Mouse (Mus musculus): ENCODE data around the gene Dusp9. TPM values are rescaled to one million over a fixed set of nuclear protein-coding genes. Genes with fewer than 3 reads are reported as not detected.

Dusp9 gene
- total RNA-seq, 2 experiments from 2014 or later: not detected

GRCm38 (mm10) chrX:73645121-73645520 lies 5.9 kb downstream of the Dusp9 start:
- no peak for DNase-seq
- H3K27ac ChIP-seq: no peak overlapping the region
- TF ChIP-seq CTCF (IDR thresholded peaks at IDR 0.05): no peak
- intact Hi-C loops (cut with DNase I): no loop called here
- H3K4me3 ChIP-seq: no peak overlapping the region

- no peak for DNase-seq
- no peak for TF ChIP-seq CTCF (IDR thresholded peaks at IDR 0.05)
- Histone ChIP-seq H3K4me3 (no peak overlapping the region), H3K27ac (no peak overlapping the region)
- intact Hi-C loops (cut with DNase I): loop anchor here (10.0 kb wide), 2 partner anchors 596 to 636 kb away; no protein-coding TSS in a partner anchor
Measured at GRCm38 (mm10) chrX:73650869-73651268, 11.7 kb downstream of the Dusp9 start.

DNA sequence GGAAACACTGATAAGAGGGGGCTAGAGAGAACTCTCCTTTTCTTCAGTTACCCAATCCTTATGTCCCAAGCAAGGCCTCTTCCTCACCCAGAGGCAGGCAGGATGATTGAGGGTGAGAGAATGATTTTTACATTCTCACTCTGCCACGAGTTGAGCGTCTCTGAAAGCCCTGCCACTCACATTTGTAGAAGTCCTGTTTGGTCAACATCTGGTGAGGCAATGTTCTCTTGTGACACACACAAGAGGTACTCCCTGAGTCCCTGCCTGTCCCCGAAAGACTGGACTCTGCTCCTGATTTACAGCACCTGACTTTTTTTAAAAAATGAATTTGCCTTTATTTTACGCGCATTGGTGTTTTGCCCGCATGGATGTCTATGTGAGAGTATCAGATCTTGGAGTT lies 14.2 kb downstream of the Dusp9 start:
- no peak overlapping the region for H3K4me3 ChIP-seq
- no peak for DNase-seq
- no peak for TF ChIP-seq CTCF (IDR thresholded peaks at IDR 0.05)
- H3K27ac ChIP-seq: no peak overlapping the region
- intact Hi-C loops (cut with DNase I): loop anchor here (10.0 kb wide), 2 partner anchors 599 to 639 kb away; no protein-coding TSS in a partner anchor

DNA sequence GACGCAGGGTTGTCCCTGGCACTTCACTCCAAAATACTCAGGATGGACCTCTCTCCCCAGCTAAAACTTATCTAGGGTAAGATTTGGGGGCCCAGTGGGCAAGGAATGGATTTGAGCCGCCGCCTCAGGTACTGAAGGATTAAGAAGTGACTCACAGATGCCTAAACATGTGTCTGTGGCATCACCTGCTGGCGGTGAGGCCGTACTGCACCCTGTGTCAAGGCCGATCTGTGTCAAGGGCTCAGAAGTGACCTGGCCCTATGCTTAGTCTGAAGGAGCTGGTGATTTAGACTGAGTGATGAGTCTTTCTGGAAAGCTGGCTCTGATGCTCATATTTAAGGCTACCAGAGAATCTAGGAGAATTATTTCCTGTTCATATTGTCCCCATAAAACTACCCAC lies 15.0 kb downstream of the Dusp9 start:
- H3K27ac ChIP-seq: no peak overlapping the region
- intact Hi-C loops (cut with DNase I): loop anchor here (1.0 to 10.0 kb wide), 4 partner anchors 61 to 639 kb away; no protein-coding TSS in a partner anchor
- DNase-seq: peak; percentile 78
- H3K4me3 ChIP-seq: no peak overlapping the region
- TF ChIP-seq CTCF (IDR thresholded peaks at IDR 0.05): peak; percentile 88

DNA sequence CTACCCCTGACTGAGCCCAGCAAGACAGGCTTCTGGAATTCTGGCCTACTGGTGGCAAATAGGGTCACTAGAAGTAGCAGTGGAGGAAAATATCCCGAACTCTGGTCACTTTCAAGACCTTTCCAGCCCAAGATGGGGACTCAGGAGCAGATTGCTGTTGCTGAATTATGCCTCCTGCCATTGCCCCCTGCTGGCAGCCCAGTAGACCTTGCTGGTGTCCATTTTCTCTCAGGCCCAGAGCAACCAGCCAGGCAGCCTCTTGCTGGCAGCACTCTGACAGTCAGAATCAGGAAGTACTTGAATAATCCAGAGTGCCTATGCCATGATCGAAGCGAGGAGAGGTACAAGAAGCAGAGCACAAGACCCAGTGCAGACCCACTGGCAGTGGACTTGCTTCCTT lies 16.3 kb downstream of the Dusp9 start:
- DNase-seq: peak; percentile 54
- Histone ChIP-seq H3K4me3 (no peak overlapping the region), H3K27ac (no peak overlapping the region)
- intact Hi-C loops (cut with DNase I): loop anchor here (2.0 to 10.0 kb wide), 3 partner anchors 85 to 641 kb away; no protein-coding TSS in a partner anchor
- TF ChIP-seq CTCF (IDR thresholded peaks at IDR 0.05): peak; percentile 54

DNA sequence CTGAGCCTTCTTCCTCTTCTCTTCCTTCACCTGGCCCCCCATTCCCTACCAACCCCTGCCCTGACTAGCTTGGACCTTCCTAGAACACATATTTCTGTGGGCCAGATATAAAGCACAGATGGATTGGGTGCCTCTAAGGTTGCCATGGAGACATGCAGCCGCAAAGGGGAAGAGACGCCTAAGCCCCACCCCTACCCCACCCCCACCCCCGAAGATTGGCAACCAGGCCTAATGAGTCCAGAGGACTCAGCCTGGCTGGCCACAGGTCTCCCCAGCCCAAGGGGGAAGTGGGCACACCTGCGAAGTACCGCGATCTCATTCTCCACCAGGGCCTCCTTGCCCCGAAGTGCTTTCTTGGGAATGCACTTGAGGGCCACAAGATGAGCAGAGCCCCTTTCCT lies 19.2 kb downstream of the Dusp9 start:
- H3K27ac ChIP-seq: no peak overlapping the region
- DNase-seq: no peak
- intact Hi-C loops (cut with DNase I): loop anchor here (10.0 kb wide), 2 partner anchors 604 to 644 kb away; no protein-coding TSS in a partner anchor
- no peak overlapping the region for H3K4me3 ChIP-seq
- TF ChIP-seq CTCF (IDR thresholded peaks at IDR 0.05): no peak

- TF ChIP-seq CTCF (IDR thresholded peaks at IDR 0.05): no peak
- peak overlapping the region; percentile 72; the same call in 1 of the 2 replicates for H3K27ac ChIP-seq
- no peak for DNase-seq
- intact Hi-C loops (cut with DNase I): loop anchor here (10.0 kb wide), 2 partner anchors 604 to 644 kb away; no protein-coding TSS in a partner anchor
- peak overlapping the region; percentile 72 for H3K4me3 ChIP-seq
Measured at GRCm38 (mm10) chrX:73658936-73659574, 19.8 kb downstream of the Dusp9 start.

DNA sequence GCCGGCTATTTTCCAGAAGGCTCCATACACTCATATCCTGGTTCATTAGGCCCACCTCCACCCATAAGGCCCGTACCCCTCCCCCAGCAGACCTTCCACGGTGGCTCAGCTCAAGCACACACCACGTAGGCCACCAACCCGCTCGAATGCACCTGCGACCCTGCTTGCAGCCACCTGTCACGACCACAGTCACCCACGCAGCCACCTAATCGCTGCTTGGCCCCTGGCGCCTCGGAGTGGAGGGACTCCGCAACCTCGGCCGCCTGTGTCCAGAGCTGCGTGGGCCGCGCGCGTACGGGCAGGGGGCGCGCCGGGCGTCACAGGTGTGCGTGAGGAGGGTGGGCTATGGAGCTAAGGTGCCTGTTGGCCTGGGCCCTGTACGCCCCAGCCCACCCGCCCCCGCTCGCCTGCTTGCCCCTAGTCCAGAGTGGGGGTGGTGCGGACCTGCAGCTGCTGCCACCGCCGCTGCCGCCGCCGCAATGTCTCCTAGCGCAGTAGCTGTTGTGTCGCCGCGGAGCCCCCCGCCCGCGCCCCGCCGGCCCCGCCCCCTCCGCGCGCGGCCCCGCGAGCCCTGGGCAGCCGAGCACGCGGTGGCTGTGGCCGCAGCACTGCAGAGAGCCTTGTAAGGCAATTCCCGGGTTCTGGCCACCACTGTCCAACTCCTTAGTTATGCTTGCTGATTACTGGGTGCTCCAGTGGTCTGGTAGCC lies 20.5 kb downstream of the Dusp9 start, which contains the start of gene Pnck:
Gene Pnck (minus strand): TSS at position 543 of the 709 bp plus-strand sequence.
- intact Hi-C loops (cut with DNase I): loop anchor here (10.0 kb wide), 2 partner anchors 605 to 645 kb away; no protein-coding TSS in a partner anchor
- peak; percentile 52 for DNase-seq
- no peak for TF ChIP-seq CTCF (IDR thresholded peaks at IDR 0.05)
- peak within 1 kb of the TSS; percentile 72 for H3K4me3 ChIP-seq
- peak within 1 kb of the TSS; percentile 72 for H3K27ac ChIP-seq

- intact Hi-C loops (cut with DNase I): no loop called here
- peak overlapping the region; percentile 72 for H3K4me3 ChIP-seq
- DNase-seq: no peak
- no peak for TF ChIP-seq CTCF (IDR thresholded peaks at IDR 0.05)
- H3K27ac ChIP-seq: peak overlapping the region; percentile 72; the same call in 1 of the 2 replicates
Measured at GRCm38 (mm10) chrX:73660284-73660665, 21.1 kb downstream of the Dusp9 start.

DNA sequence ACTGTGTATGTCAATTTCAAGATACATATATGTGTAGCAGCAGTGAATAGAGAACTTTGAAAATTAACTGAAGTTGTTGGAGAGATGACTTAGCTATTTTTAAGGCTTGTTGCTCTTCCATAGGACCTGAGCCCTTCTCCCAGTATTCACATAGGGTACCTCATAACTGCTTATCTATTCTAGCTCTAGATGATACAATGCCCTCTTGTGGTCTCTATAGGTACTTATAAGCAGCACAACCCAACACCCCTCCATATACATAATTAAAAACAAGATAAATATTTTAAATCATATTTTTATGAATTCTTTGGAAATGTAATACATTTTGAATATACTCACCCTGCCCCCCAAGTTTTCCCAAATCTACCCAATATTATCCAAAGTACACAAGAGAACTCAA lies 23.9 kb downstream of the Dusp9 start:
- TF ChIP-seq CTCF (IDR thresholded peaks at IDR 0.05): peak; percentile 53
- intact Hi-C loops (cut with DNase I): no loop called here
- DNase-seq: no peak
- H3K4me3 ChIP-seq: no peak overlapping the region
- H3K27ac ChIP-seq: no peak overlapping the region

GRCm38 (mm10) chrX:73672031-73672431 lies 32.8 kb downstream of the Dusp9 start:
- H3K27ac ChIP-seq: peak overlapping the region; percentile 96
- peak overlapping the region; percentile 90 for H3K4me3 ChIP-seq
- peak; percentile 61 for DNase-seq
- intact Hi-C loops (cut with DNase I): loop anchor here (1.0 to 5.0 kb wide), 2 partner anchors 19 to 115 kb away; partner anchors contain the start of genes Idh3g and Ssr4
- TF ChIP-seq CTCF (IDR thresholded peaks at IDR 0.05): peak; percentile 71

DNA sequence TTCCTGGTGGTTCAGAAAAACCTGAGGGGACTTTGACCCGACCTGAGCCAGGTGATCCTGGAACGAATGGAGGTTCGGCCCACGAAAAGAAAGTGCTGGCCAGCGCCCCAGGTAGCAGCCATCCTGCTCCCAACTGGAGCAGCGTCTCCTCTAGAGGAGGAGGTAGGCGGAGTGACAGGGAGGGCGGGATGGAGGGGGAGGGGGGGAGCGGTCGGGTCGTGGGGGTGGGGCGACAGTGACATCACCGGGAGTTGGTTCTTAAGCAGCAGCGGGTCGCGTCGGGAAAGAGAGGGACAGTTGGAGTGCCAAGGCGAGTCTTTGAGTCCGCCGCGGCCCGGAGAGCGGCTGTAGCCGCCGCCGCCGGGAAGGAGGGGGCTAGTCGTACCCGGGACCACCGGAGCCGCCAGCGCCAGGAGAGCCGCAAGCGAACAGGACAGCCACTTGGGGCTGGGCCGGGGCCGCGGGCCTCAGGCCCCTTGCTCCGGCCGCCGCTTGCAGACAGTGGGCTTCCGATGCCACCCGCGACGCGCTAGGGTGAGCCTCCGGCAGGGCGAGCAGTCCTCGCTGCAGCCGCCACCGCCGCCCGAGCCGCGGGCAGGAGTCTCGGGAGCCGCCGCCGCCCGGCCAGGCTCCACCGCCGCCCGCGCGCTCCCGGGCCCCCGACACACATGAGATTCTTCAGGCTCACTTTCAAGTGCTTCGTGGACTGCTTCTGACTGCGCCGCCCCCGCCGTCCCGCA lies 33.8 kb downstream of the Dusp9 start, which contains the start of gene Slc6a8:
Gene Slc6a8 (plus strand): TSS at position 272 of the 740 bp plus-strand sequence.
- intact Hi-C loops (cut with DNase I): loop anchor here (1.0 to 5.0 kb wide), 2 partner anchors 18 to 114 kb away; partner anchors contain the start of genes Idh3g and Ssr4
- H3K27ac ChIP-seq: peak within 1 kb of the TSS; percentile 96
- peak; percentile 87 for DNase-seq
- no peak for TF ChIP-seq CTCF (IDR thresholded peaks at IDR 0.05)
- peak within 1 kb of the TSS; percentile 90 for H3K4me3 ChIP-seq

Measured in gastrocnemius, adult 2 months (tissue).